Mouse (Mus musculus): Measurements from ENCODE around the gene Icmt.

Gene Icmt

GRCm38 (mm10) chr4:152296874-152297861, at the start of gene Icmt:
Icmt (plus strand) TSS chr4:152297227.
- DNase-seq, result peak; percentile 99

- no peak for DNase-seq
Observed at GRCm38 (mm10) chr4:152250615-152251014, 46.4 kb upstream of the Icmt start.

GRCm38 (mm10) chr4:152253183-152253759, 43.8 kb upstream of the Icmt start:
- DNase-seq, result no peak

- peak; percentile 88 for DNase-seq
Observed at GRCm38 (mm10) chr4:152257070-152257469, 40.0 kb upstream of the Icmt start.

GRCm38 (mm10) chr4:152260451-152260850, 36.6 kb upstream of the Icmt start:
- DNase-seq, result no peak

- no peak for DNase-seq
Observed at GRCm38 (mm10) chr4:152262187-152262586, 34.8 kb upstream of the Icmt start.

GRCm38 (mm10) chr4:152263089-152263488, 33.9 kb upstream of the Icmt start:
- no peak for DNase-seq

- DNase-seq, result no peak
Observed at GRCm38 (mm10) chr4:152263512-152264176, 33.4 kb upstream of the Icmt start.

GRCm38 (mm10) chr4:152264177-152264530, 32.9 kb upstream of the Icmt start:
- no peak for DNase-seq

- DNase-seq, result no peak
Observed at GRCm38 (mm10) chr4:152264867-152265568, 32.0 kb upstream of the Icmt start.

GRCm38 (mm10) chr4:152265791-152266190, 31.2 kb upstream of the Icmt start:
- no peak for DNase-seq

- DNase-seq, result peak; percentile 56
Observed at GRCm38 (mm10) chr4:152266236-152266895, 30.7 kb upstream of the Icmt start.

GRCm38 (mm10) chr4:152267748-152268369, 29.2 kb upstream of the Icmt start:
- DNase-seq, result no peak

- DNase-seq, result no peak
Observed at GRCm38 (mm10) chr4:152269967-152270366, 27.1 kb upstream of the Icmt start.

GRCm38 (mm10) chr4:152270599-152270998, 26.4 kb upstream of the Icmt start:
- no peak for DNase-seq

GRCm38 (mm10) chr4:152271334-152271733, 25.7 kb upstream of the Icmt start:
- no peak for DNase-seq

- DNase-seq, result no peak
Observed at GRCm38 (mm10) chr4:152272006-152272405, 25.0 kb upstream of the Icmt start.

GRCm38 (mm10) chr4:152272449-152273049, 24.5 kb upstream of the Icmt start:
- DNase-seq, result no peak

- DNase-seq, result no peak
Observed at GRCm38 (mm10) chr4:152273191-152273590, 23.8 kb upstream of the Icmt start.

- DNase-seq, result no peak
Observed at GRCm38 (mm10) chr4:152273621-152274236, 23.3 kb upstream of the Icmt start, which contains the start of gene Gpr153. Gpr153 (plus strand) TSS chr4:152274232.

- no peak for DNase-seq
Observed at GRCm38 (mm10) chr4:152274681-152275131, 22.3 kb upstream of the Icmt start.
